Mouse (Mus musculus) myocyte (in vitro differentiated cells): ENCODE measurements around the gene Pcnx4.

Source experiments
- CEBPB ChIP-seq: IDR thresholded peaks from 2 replicates; pipeline ENCODE4 v1.6.1; 2011; ENCODE audit warnings: mild to moderate bottlenecking, moderate library complexity; ENCODE audit not compliant: poor library complexity, insufficient read depth, severe bottlenecking
- E2F4 ChIP-seq: IDR thresholded peaks from one replicate; pipeline ENCODE4 v1.6.1; 2011; ENCODE audit warnings: mild to moderate bottlenecking, control low read depth, moderate library complexity; ENCODE audit not compliant: insufficient read depth
- MAX ChIP-seq: IDR thresholded peaks from one replicate; pipeline ENCODE4 v1.6.1; 2011; ENCODE audit warnings: low read depth, mild to moderate bottlenecking, control low read depth
- MYOD1 ChIP-seq, 3 experiments: IDR thresholded peaks; one replicate each; pipeline ENCODE4 v1.6.1; 2011; ENCODE audit warnings: control low read depth in 2 of 3, low read depth in 2 of 3, mild to moderate bottlenecking in 2 of 3, moderate library complexity in 1 of 3; ENCODE audit not compliant: insufficient read length in 2 of 3, control insufficient read depth in 1 of 3
- MYOG ChIP-seq, 3 experiments: IDR thresholded peaks; one replicate each; pipeline ENCODE4 v1.6.1; 2011; ENCODE audit warnings: control low read depth in 2 of 3, low read depth in 2 of 3, mild to moderate bottlenecking in 2 of 3; ENCODE audit not compliant: insufficient read length in 2 of 3, control insufficient read depth in 1 of 3, insufficient read depth in 1 of 3
- POLR2A ChIP-seq: IDR thresholded peaks from one replicate; pipeline ENCODE4 v1.6.1; 2011; ENCODE audit warnings: low read depth, mild to moderate bottlenecking, control low read depth, moderate library complexity; ENCODE audit not compliant: insufficient read length
- POLR2AphosphoS2 ChIP-seq: IDR thresholded peaks from one replicate; pipeline ENCODE4 v1.6.1; 2011; ENCODE audit warnings: low read depth, control low read depth; ENCODE audit not compliant: insufficient read length
- REST ChIP-seq: IDR thresholded peaks from one replicate; pipeline ENCODE4 v1.6.1; 2011; ENCODE audit warnings: mild to moderate bottlenecking, control low read depth, moderate library complexity; ENCODE audit not compliant: insufficient read depth, insufficient read length
- SRF ChIP-seq: IDR thresholded peaks from one replicate; pipeline ENCODE4 v1.6.1; 2011; ENCODE audit warnings: low read depth; ENCODE audit not compliant: control insufficient read depth, insufficient read length
- TCF12 ChIP-seq: IDR thresholded peaks from one replicate; pipeline ENCODE4 v1.6.1; 2011; ENCODE audit warnings: mild to moderate bottlenecking, control low read depth; ENCODE audit not compliant: poor library complexity, insufficient read depth, severe bottlenecking
- TCF3 ChIP-seq: IDR thresholded peaks from one replicate; pipeline ENCODE4 v1.6.1; 2011; ENCODE audit warnings: low read depth, control low read depth; ENCODE audit not compliant: insufficient read length
- USF1 ChIP-seq: IDR thresholded peaks from one replicate; pipeline ENCODE4 v1.6.1; 2011; ENCODE audit warnings: low read depth, mild to moderate bottlenecking, control low read depth, moderate library complexity

DNA sequence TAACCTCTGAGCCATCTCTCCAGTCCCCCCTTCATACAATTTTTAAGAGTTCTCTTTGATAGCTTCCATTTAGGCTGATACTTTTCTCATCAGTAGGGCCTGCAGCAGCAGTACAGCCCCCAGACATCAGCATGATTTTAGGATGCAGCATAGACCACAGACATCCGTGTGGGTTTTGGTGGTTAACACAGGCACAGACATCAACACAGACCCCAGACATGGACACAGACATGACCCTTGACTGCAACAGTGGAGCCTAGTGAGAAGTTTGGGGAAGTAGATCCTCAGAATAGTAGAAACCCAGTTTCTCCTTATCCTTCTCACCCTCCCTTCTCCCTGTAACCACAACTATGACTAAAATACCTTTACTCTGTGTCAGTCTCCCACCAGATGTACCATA is 49.2 kb downstream of the Pcnx4 start:
- TF ChIP-seq POLR2A (no peak), POLR2AphosphoS2 (no peak), MYOD1 (IDR thresholded peaks at IDR 0.05; ENCODE audit: control insufficient read depth in 1 of 3, insufficient read length in 2 of 3, low read depth in 2 of 3) (no peak), MYOG (IDR thresholded peaks at IDR 0.05; ENCODE audit: control insufficient read depth in 1 of 3, insufficient read depth in 1 of 3, insufficient read length in 2 of 3, low read depth in 2 of 3) (no peak), USF1 (no peak), CEBPB (no peak), E2F4 (no peak), MAX (no peak), TCF12 (no peak), TCF3 (no peak), REST (no peak), SRF (no peak)
